Mouse (Mus musculus) hindbrain, embryonic 12.5 days (tissue): Measurements from ENCODE around the gene Zfp202. TPM values are rescaled to one million over a fixed set of nuclear protein-coding genes. Genes with fewer than 3 reads are reported as not detected.

Experiments
- ATAC-seq: fragments of 200-750 bp; cut with Nextera tagmentation; 2 replicates; pipeline ENCODE4 v1.8.0; 2017; ENCODE audit warnings: moderate TSS enrichment; ENCODE audit not compliant: low FRiP score
- H3K27ac ChIP-seq: fragments of 300-500 bp; sonication (generic); 2 replicates; pipeline ENCODE4 v1.5.1; 2016; ENCODE audit warnings: mild to moderate bottlenecking
- H3K27me3 ChIP-seq: fragments of 300-500 bp; sonication (generic); 2 replicates; pipeline ENCODE4 v1.6.1; 2016; ENCODE audit warnings: mild to moderate bottlenecking
- H3K36me3 ChIP-seq: fragments of 300-500 bp; sonication (generic); 2 replicates; pipeline ENCODE4 v1.6.1; 2016; ENCODE audit warnings: mild to moderate bottlenecking
- H3K4me1 ChIP-seq: fragments of 300-500 bp; sonication (generic); 2 replicates; pipeline ENCODE4 v1.6.1; 2016
- H3K4me2 ChIP-seq: fragments of 300-500 bp; sonication (generic); replicated peaks from 2 replicates; pipeline ENCODE4 v1.6.1; 2016; ENCODE audit warnings: mild to moderate bottlenecking
- H3K4me3 ChIP-seq: fragments of 300-500 bp; sonication (generic); 2 replicates; pipeline ENCODE4 v1.5.1; 2016; ENCODE audit warnings: mild to moderate bottlenecking
- H3K9ac ChIP-seq: fragments of 300-500 bp; sonication (generic); 2 replicates; pipeline ENCODE4 v1.6.1; 2016; ENCODE audit warnings: mild to moderate bottlenecking, moderate library complexity
- H3K9me3 ChIP-seq: fragments of 300-500 bp; sonication (generic); replicated peaks from 2 replicates; pipeline ENCODE4 v1.6.1; 2016; ENCODE audit warnings: mild to moderate bottlenecking
- WGBS: fragments of 180-500 bp; shearing (Covaris S2); methylation state at CpG from one replicate; pipeline ENCODE4 v1.1.7; 2016; 5-methylcytosine and 5-hydroxymethylcytosine counted together
- polyA plus RNA-seq: library from polyadenylated mRNA; unstranded; fragments of >200 nt; fragmentation: Nextera tagmentation; extraction: Ambion mirVana; gene quantifications from 2 replicates; pipeline ENCODE4 v1.2.1, GENCODE M21; 2016

Gene Zfp202
- polyA plus RNA-seq, 1 experiment from 2014 or later = 9.0 TPM

- no peak overlapping the region for H3K4me3 ChIP-seq
- H3K9me3 ChIP-seq = peaks cover 5% of the 10 kb centered on the region; the same call in 1 of the 2 replicates
- ATAC-seq = no peak
- H3K4me1 ChIP-seq = peaks cover 22% of the 10 kb centered on the region
- H3K27me3 ChIP-seq = 0 out of 2 replicates have a peak, but pooled peaks cover 6% of the 10 kb centered on the region
- no peak overlapping the region for H3K4me2 ChIP-seq
- peak overlapping the region; percentile 70 for H3K27ac ChIP-seq
- 63% methylated on average over 9 of the region's 9 CpGs for WGBS
- H3K36me3 ChIP-seq = no peaks in the 10 kb centered on the region
- no peak overlapping the region for H3K9ac ChIP-seq
Measured at GRCm38 (mm10) chr9:40245466-40245865, 53.4 kb downstream of the Zfp202 start.

- Histone ChIP-seq H3K9ac (no peak overlapping the region), H3K27me3 (no peaks in the 10 kb centered on the region), H3K4me2 (no peak overlapping the region), H3K4me3 (no peak overlapping the region), H3K9me3 (peaks cover 5% of the 10 kb centered on the region; the same call in 1 of the 2 replicates), H3K4me1 (peaks cover 15% of the 10 kb centered on the region), H3K36me3 (no peaks in the 10 kb centered on the region), H3K27ac (peak overlapping the region; percentile 70)
- ATAC-seq = no peak
- WGBS = 71% methylated on average over 7 of the region's 7 CpGs
Measured at GRCm38 (mm10) chr9:40245974-40246665, 54.0 kb downstream of the Zfp202 start.

- no peak for ATAC-seq
Measured at GRCm38 (mm10) chr9:40246702-40247101, 54.6 kb downstream of the Zfp202 start.

GRCm38 (mm10) chr9:40249106-40249505 lies 57.0 kb downstream of the Zfp202 start:
- no peak overlapping the region for H3K4me2 ChIP-seq
- no peak overlapping the region for H3K4me3 ChIP-seq
- H3K27me3 ChIP-seq = no peaks in the 10 kb centered on the region
- 79% methylated on average over 1 of the region's 1 CpGs for WGBS
- no peak overlapping the region for H3K27ac ChIP-seq
- peaks cover 8% of the 10 kb centered on the region for H3K4me1 ChIP-seq
- H3K9ac ChIP-seq = no peak overlapping the region
- no peaks in the 10 kb centered on the region for H3K36me3 ChIP-seq
- H3K9me3 ChIP-seq = peaks cover 5% of the 10 kb centered on the region; the same call in 1 of the 2 replicates
- ATAC-seq = no peak

More at GRCm38 (mm10) chr9:40246702-40247101, 54.6 kb downstream of the Zfp202 start:
- Histone ChIP-seq H3K4me1 (peaks cover 11% of the 10 kb centered on the region), H3K4me3 (no peak overlapping the region), H3K36me3 (no peaks in the 10 kb centered on the region), H3K9ac (no peak overlapping the region), H3K27ac (peak overlapping the region; percentile 52; the same call in 1 of the 2 replicates), H3K27me3 (no peaks in the 10 kb centered on the region), H3K4me2 (no peak overlapping the region), H3K9me3 (peaks cover 5% of the 10 kb centered on the region; the same call in 1 of the 2 replicates)
- WGBS = 75% methylated on average over 6 of the region's 6 CpGs

GRCm38 (mm10) chr9:40252459-40252858 lies 60.3 kb downstream of the Zfp202 start:
- Histone ChIP-seq H3K4me2 (no peak overlapping the region), H3K4me1 (no peaks in the 10 kb centered on the region), H3K36me3 (no peaks in the 10 kb centered on the region), H3K4me3 (no peak overlapping the region), H3K27ac (no peak overlapping the region), H3K9ac (no peak overlapping the region), H3K9me3 (peaks cover 5% of the 10 kb centered on the region; the same call in 1 of the 2 replicates), H3K27me3 (no peaks in the 10 kb centered on the region)
- 76% methylated on average over 3 of the region's 3 CpGs for WGBS
- ATAC-seq = no peak

Other genes starting within 250 kb of the Zfp202 start
- not detected in 2 replicates for gene Olfr975, start 240.3 kb upstream of the Zfp202 start, polyA plus RNA-seq
- not detected in 2 replicates for gene Olfr976, start 231.2 kb upstream of the Zfp202 start, polyA plus RNA-seq
- not detected in 2 replicates for gene Olfr978, start 200.2 kb upstream of the Zfp202 start, polyA plus RNA-seq
- not detected in 2 replicates for gene Olfr979, start 188.9 kb upstream of the Zfp202 start, polyA plus RNA-seq
- not detected in 2 replicates for gene Olfr980, start 182.7 kb upstream of the Zfp202 start, polyA plus RNA-seq
- gene Olfr981, start 170.9 kb upstream of the Zfp202 start, polyA plus RNA-seq = not detected in 2 replicates
- gene Olfr982, start 118.5 kb upstream of the Zfp202 start, polyA plus RNA-seq = not detected in 2 replicates
- gene Olfr983, start 98.7 kb upstream of the Zfp202 start, polyA plus RNA-seq = 0.03 TPM in 1 of 2 replicates, not detected in the other
- gene Olfr984, start 78.1 kb upstream of the Zfp202 start, polyA plus RNA-seq = not detected in 2 replicates
- not detected in 2 replicates for gene Olfr985, start 62.1 kb upstream of the Zfp202 start, polyA plus RNA-seq
- gene Tmem225, start 44.2 kb upstream of the Zfp202 start, polyA plus RNA-seq = not detected in 2 replicates
- not detected in 2 replicates for gene Olfr986, start 11.4 kb upstream of the Zfp202 start, polyA plus RNA-seq
- gene Scn3b, start 76.9 kb downstream of the Zfp202 start, polyA plus RNA-seq = 49.9 and 58.2 TPM in 2 replicates